Mouse (Mus musculus) ovary, postnatal 10 days (tissue): Measurements from ENCODE around the gene Galnt18.

Experiments used
- DNase-seq: peaks from one replicate; pipeline ENCODE4 v3.0.0; 2022; ENCODE audit warnings: low spot score

Gene Galnt18

GRCm38 (mm10) chr7:111563316-111564110 is 216.3 kb downstream of the Galnt18 start:
- no peak for DNase-seq

GRCm38 (mm10) chr7:111560097-111560496 is 219.7 kb downstream of the Galnt18 start:
- DNase-seq = no peak

GRCm38 (mm10) chr7:111559011-111559410 is 220.8 kb downstream of the Galnt18 start:
- no peak for DNase-seq

- DNase-seq = no peak
Observed at GRCm38 (mm10) chr7:111550987-111551386, 228.8 kb downstream of the Galnt18 start.

- DNase-seq = no peak
Observed at GRCm38 (mm10) chr7:111547069-111547468, 232.7 kb downstream of the Galnt18 start.

- DNase-seq = no peak
Observed at GRCm38 (mm10) chr7:111545614-111546013, 234.2 kb downstream of the Galnt18 start.

GRCm38 (mm10) chr7:111537946-111538345 is 241.8 kb downstream of the Galnt18 start:
- no peak for DNase-seq

- DNase-seq = no peak
Observed at GRCm38 (mm10) chr7:111534826-111535405, 244.9 kb downstream of the Galnt18 start.

GRCm38 (mm10) chr7:111528961-111529643 is 250.7 kb downstream of the Galnt18 start:
- DNase-seq = no peak

GRCm38 (mm10) chr7:111528462-111528861 is 251.3 kb downstream of the Galnt18 start:
- no peak for DNase-seq

- DNase-seq = no peak
Observed at GRCm38 (mm10) chr7:111520881-111521280, 258.9 kb downstream of the Galnt18 start.

- DNase-seq = no peak
Observed at GRCm38 (mm10) chr7:111518581-111519242, 261.1 kb downstream of the Galnt18 start.

- DNase-seq = no peak
Observed at GRCm38 (mm10) chr7:111516882-111517281, 262.9 kb downstream of the Galnt18 start.

GRCm38 (mm10) chr7:111515471-111515870 is 264.3 kb downstream of the Galnt18 start:
- DNase-seq = no peak

GRCm38 (mm10) chr7:111509167-111509854 is 270.5 kb downstream of the Galnt18 start:
- no peak for DNase-seq

GRCm38 (mm10) chr7:111500616-111501015 is 279.2 kb downstream of the Galnt18 start:
- DNase-seq = no peak

GRCm38 (mm10) chr7:111499255-111499790 is 280.5 kb downstream of the Galnt18 start:
- no peak for DNase-seq

GRCm38 (mm10) chr7:111497191-111497590 is 282.6 kb downstream of the Galnt18 start:
- DNase-seq = no peak

- DNase-seq = no peak
Observed at GRCm38 (mm10) chr7:111492242-111492949, 287.4 kb downstream of the Galnt18 start.

- no peak for DNase-seq
Observed at GRCm38 (mm10) chr7:111491566-111491965, 288.2 kb downstream of the Galnt18 start.

GRCm38 (mm10) chr7:111486811-111487333 is 292.9 kb downstream of the Galnt18 start:
- DNase-seq = no peak
